Mouse (Mus musculus) myocyte (in vitro differentiated cells): ENCODE measurements around the gene Gm7029.

Experiments
- MYOG ChIP-seq, 3 experiments: IDR thresholded peaks; one replicate each; pipeline ENCODE4 v1.6.1; 2011; ENCODE audit warnings: control low read depth in 2 of 3, low read depth in 2 of 3, mild to moderate bottlenecking in 2 of 3; ENCODE audit not compliant: insufficient read length in 2 of 3, control insufficient read depth in 1 of 3, insufficient read depth in 1 of 3
- USF1 ChIP-seq: IDR thresholded peaks from one replicate; pipeline ENCODE4 v1.6.1; 2011; ENCODE audit warnings: low read depth, mild to moderate bottlenecking, control low read depth, moderate library complexity

GRCm38 (mm10) chr17:33890533-33891059, 17.0 kb downstream of the Gm7029 start, which contains the start of gene Kifc1:
- no peak for TF ChIP-seq USF1
- peak in 1 of 3 experiments; percentile 41 for TF ChIP-seq MYOG (IDR thresholded peaks at IDR 0.05; ENCODE audit: control insufficient read depth in 1 of 3, insufficient read depth in 1 of 3, insufficient read length in 2 of 3, low read depth in 2 of 3)
